Mouse (Mus musculus): Measurements from ENCODE around the gene Camta1. TPM values are rescaled to one million over a fixed set of nuclear protein-coding genes. Genes with fewer than 3 reads are reported as not detected.

Camta1 gene
- polyA plus RNA-seq, 2 experiments, result 7.3 to 32.8 TPM

GRCm38 (mm10) chr4:150872681-150873080, 989.0 kb downstream of the Camta1 start:
- Histone ChIP-seq H3K4me1 (replicated peaks; ENCODE audit: control insufficient read depth in 2 of 2, insufficient read depth in 2 of 2, low read length in 1 of 2) (peaks cover 0 to 12% of the 10 kb centered on the region in 2 experiments; a peak in 2 of 4 replicates), H3K27ac (no peak overlapping the region), H3K9me3 (ENCODE audit: control insufficient read depth, low read length) (no peaks in the 10 kb centered on the region), H3K27me3 (ENCODE audit: control insufficient read depth, insufficient read depth, low read length) (no peaks in the 10 kb centered on the region), H3K4me2 (ENCODE audit: low read depth) (no peak overlapping the region), H3K36me3 (replicated peaks; ENCODE audit: control insufficient read depth, insufficient read depth, low read depth) (no peaks in the 10 kb centered on the region), H3K4me3 (ENCODE audit: insufficient read depth in 1 of 2, low read depth in 2 of 2, low read length in 2 of 2) (no peak overlapping the region), H3K9ac (replicated peaks) (no peak overlapping the region)
- ATAC-seq (ENCODE audit: insufficient read depth) (no peak), DNase-seq (ENCODE audit: low read depth in 3 of 3, low spot score in 3 of 3) (no peak)
- 57% methylated on average over 8 of the region's 8 CpGs for WGBS (ENCODE audit: insufficient replicate concordance)
- TF ChIP-seq EP300 (IDR thresholded peaks at IDR 0.05; ENCODE audit: low read depth), result no peak
- no peak for TF ChIP-seq CTCF (IDR thresholded peaks at IDR 0.05; ENCODE audit: low read depth)

GRCm38 (mm10) chr4:150872139-150872651, 989.5 kb downstream of the Camta1 start:
- no peaks in the 10 kb centered on the region for H3K27me3 ChIP-seq (ENCODE audit: control insufficient read depth, insufficient read depth, low read length)
- no peaks in the 10 kb centered on the region for H3K9me3 ChIP-seq (ENCODE audit: control insufficient read depth, low read length)
- H3K36me3 ChIP-seq (replicated peaks; ENCODE audit: control insufficient read depth, insufficient read depth, low read depth), result no peaks in the 10 kb centered on the region
- H3K27ac ChIP-seq, result no peak overlapping the region
- H3K4me1 ChIP-seq (replicated peaks; ENCODE audit: control insufficient read depth in 2 of 2, insufficient read depth in 2 of 2, low read length in 1 of 2), result peaks cover 0 to 12% of the 10 kb centered on the region in 2 experiments; a peak in 2 of 4 replicates
- DNase-seq (ENCODE audit: low read depth in 3 of 3, low spot score in 3 of 3) (no peak), ATAC-seq (ENCODE audit: insufficient read depth) (peak; percentile 49)
- no peak overlapping the region for H3K9ac ChIP-seq (replicated peaks)
- no peak overlapping the region for H3K4me3 ChIP-seq (ENCODE audit: insufficient read depth in 1 of 2, low read depth in 2 of 2, low read length in 2 of 2)
- TF ChIP-seq EP300 (IDR thresholded peaks at IDR 0.05; ENCODE audit: low read depth) (no peak), CTCF (IDR thresholded peaks at IDR 0.05; ENCODE audit: low read depth) (no peak)
- no peak overlapping the region for H3K4me2 ChIP-seq (ENCODE audit: low read depth)
- 57% methylated on average over 9 of the region's 9 CpGs for WGBS (ENCODE audit: insufficient replicate concordance)

DNA sequence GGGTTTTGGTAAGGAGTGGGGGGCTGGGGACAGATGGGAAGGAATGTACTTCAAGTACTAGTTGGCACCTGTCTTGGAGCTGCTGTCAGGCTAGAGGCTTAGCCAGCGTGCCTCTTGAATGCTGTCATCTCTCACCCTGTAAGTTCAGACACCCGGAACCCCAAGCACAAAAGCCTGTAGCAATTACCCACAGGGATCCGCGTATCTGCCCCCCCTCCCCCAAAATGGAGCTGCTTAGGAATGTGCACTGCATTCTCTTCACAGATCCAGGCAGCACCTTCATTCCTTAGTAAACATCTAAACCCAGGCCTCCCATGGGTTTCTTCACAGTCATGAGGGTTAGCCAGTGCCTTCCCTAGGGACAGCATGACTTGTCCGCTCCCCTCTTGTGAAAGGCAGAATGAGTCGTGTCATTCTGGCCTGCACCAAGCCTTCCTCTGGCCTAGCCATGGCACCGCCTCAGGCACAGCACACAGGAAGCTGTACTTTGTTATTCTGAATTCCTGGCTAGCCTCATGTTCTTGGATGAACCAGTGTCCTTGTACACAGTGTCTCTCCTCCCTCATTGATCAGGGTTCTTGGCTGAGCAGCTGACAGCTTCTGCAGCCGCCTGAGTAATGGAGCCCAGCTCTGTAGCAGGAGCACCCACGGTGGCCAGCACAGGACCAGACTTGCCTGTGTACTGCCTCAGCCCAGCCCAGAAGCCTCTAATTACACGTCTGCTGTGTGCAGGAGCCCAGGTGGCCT, 990.1 kb downstream of the Camta1 start:
- H3K9ac ChIP-seq (replicated peaks), result no peak overlapping the region
- peaks cover 0 to 12% of the 10 kb centered on the region in 2 experiments; a peak in 2 of 4 replicates for H3K4me1 ChIP-seq (replicated peaks; ENCODE audit: control insufficient read depth in 2 of 2, insufficient read depth in 2 of 2, low read length in 1 of 2)
- DNase-seq (ENCODE audit: low read depth in 3 of 3, low spot score in 3 of 3) (no peak), ATAC-seq (ENCODE audit: insufficient read depth) (peak; percentile 13; the same call in 1 of the 2 replicates)
- H3K4me3 ChIP-seq (ENCODE audit: insufficient read depth in 1 of 2, low read depth in 2 of 2, low read length in 2 of 2), result no peak overlapping the region
- H3K9me3 ChIP-seq (ENCODE audit: control insufficient read depth, low read length), result no peaks in the 10 kb centered on the region
- no peaks in the 10 kb centered on the region for H3K36me3 ChIP-seq (replicated peaks; ENCODE audit: control insufficient read depth, insufficient read depth, low read depth)
- TF ChIP-seq CTCF (IDR thresholded peaks at IDR 0.05; ENCODE audit: low read depth) (no peak), EP300 (IDR thresholded peaks at IDR 0.05; ENCODE audit: low read depth) (no peak)
- no peak overlapping the region for H3K27ac ChIP-seq
- H3K27me3 ChIP-seq (ENCODE audit: control insufficient read depth, insufficient read depth, low read length), result no peaks in the 10 kb centered on the region
- WGBS (ENCODE audit: insufficient replicate concordance), result 48% methylated on average over 10 of the region's 10 CpGs
- H3K4me2 ChIP-seq (ENCODE audit: low read depth), result no peak overlapping the region

DNA sequence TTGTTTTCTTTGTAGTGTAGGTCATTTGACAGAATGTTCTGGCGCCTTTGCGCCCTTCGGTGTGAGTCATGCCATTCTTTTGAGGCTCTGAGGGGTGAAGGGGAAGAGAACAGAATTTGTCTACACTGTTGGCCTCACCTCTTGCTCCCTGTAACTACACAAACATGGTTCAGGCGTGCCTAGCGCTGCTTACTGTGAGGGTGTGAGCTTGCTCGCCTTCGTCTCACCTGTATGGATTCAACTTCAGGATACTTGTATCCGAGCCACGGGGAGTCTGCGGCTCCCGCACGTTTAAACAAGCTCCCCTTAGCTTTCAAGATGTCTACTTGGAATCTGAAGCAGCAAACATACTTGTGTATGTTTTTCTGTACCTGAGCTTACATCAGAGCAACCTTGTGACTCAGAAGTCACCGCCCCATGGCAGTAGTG, 990.7 kb downstream of the Camta1 start:
- H3K9me3 ChIP-seq (ENCODE audit: control insufficient read depth, low read length), result no peaks in the 10 kb centered on the region
- DNase-seq (ENCODE audit: low read depth in 3 of 3, low spot score in 3 of 3) (no peak), ATAC-seq (ENCODE audit: insufficient read depth) (no peak)
- WGBS (ENCODE audit: insufficient replicate concordance), result 74% methylated on average over 13 of the region's 13 CpGs
- no peaks in the 10 kb centered on the region for H3K36me3 ChIP-seq (replicated peaks; ENCODE audit: control insufficient read depth, insufficient read depth, low read depth)
- peaks cover 0 to 12% of the 10 kb centered on the region in 2 experiments; a peak in 2 of 4 replicates for H3K4me1 ChIP-seq (replicated peaks; ENCODE audit: control insufficient read depth in 2 of 2, insufficient read depth in 2 of 2, low read length in 1 of 2)
- TF ChIP-seq CTCF (IDR thresholded peaks at IDR 0.05; ENCODE audit: low read depth) (no peak), EP300 (IDR thresholded peaks at IDR 0.05; ENCODE audit: low read depth) (no peak)
- no peak overlapping the region for H3K4me3 ChIP-seq (ENCODE audit: insufficient read depth in 1 of 2, low read depth in 2 of 2, low read length in 2 of 2)
- no peak overlapping the region for H3K4me2 ChIP-seq (ENCODE audit: low read depth)
- H3K9ac ChIP-seq (replicated peaks), result no peak overlapping the region
- no peaks in the 10 kb centered on the region for H3K27me3 ChIP-seq (ENCODE audit: control insufficient read depth, insufficient read depth, low read length)
- H3K27ac ChIP-seq, result no peak overlapping the region
